Mouse (Mus musculus): ENCODE measurements around the gene Megf6. TPM values are rescaled to one million over a fixed set of nuclear protein-coding genes. Genes with fewer than 3 reads are reported as not detected.

Gene Megf6
- total RNA-seq, 2 experiments from 2014 or later: 18.0 to 19.6 TPM

DNA sequence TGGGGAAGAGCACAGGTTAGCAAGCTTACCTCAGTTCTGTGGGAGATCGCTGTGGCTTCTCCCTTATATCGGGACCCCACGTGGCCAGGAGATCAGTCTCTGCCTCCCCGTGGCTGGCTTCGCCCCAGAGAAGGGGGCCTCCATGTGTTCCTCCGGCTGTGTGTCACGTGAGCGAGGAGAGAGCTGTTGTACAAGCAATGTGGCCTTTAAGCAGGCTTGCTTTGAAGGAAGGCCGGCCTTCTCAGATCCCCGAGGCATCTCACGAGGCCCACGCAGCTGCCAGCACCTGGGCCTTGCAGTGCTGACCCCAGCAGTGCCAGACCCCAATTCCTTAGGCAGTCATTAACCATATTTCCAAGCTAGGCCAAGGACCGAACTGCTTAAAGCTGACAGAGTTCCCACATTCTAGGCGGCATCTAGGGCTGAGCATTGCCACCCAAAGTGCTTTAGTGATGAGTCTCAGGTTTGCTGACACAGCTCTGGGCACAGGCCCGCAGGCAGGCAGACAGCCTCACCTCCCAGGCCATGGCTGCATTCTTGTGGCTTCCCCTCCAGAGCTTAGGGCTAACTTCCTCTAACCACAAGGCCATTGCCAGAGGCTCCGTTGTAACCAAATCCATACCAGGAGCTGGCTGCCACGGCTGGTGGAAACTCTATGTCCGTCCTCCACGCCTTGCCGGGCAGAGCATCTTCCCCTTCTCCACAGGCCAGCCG, 77.7 kb downstream of the Megf6 start:
- no peak for DNase-seq (ENCODE audit: low spot score in 2 of 2)

GRCm38 (mm10) chr4:154249316-154249715, 78.8 kb downstream of the Megf6 start:
- no peak for DNase-seq (ENCODE audit: low spot score in 2 of 2)

GRCm38 (mm10) chr4:154252537-154253255, 82.2 kb downstream of the Megf6 start:
- DNase-seq (ENCODE audit: low spot score in 2 of 2): no peak

DNA sequence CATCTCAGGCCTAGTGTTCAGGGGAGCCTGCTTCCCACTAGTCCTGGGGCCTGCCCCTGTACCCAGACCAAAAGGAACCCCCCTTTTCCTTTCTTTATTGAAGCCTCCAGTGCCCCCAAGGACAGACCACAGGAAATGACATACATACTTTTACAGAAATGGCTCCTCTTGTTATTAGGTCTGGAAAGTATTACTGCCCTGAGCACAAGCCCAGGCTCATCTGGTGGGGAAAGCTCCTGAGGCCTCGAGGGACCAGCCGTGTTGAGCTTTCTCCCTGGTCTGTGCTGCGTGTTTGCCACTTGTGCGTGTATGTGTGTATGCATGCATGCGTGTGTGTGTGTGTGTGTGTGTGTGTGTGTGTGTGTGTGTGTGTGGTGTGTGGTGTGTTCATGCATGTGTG, 90.2 kb downstream of the Megf6 start:
- DNase-seq (ENCODE audit: low spot score in 2 of 2): no peak

- DNase-seq (ENCODE audit: low spot score in 2 of 2): no peak
Measured at GRCm38 (mm10) chr4:154262071-154262470, 91.5 kb downstream of the Megf6 start.

GRCm38 (mm10) chr4:154267511-154267910, 97.0 kb downstream of the Megf6 start:
- no peak for DNase-seq (ENCODE audit: low spot score in 2 of 2)

GRCm38 (mm10) chr4:154269520-154269919, 99.0 kb downstream of the Megf6 start:
- no peak for DNase-seq (ENCODE audit: low spot score in 2 of 2)

DNA sequence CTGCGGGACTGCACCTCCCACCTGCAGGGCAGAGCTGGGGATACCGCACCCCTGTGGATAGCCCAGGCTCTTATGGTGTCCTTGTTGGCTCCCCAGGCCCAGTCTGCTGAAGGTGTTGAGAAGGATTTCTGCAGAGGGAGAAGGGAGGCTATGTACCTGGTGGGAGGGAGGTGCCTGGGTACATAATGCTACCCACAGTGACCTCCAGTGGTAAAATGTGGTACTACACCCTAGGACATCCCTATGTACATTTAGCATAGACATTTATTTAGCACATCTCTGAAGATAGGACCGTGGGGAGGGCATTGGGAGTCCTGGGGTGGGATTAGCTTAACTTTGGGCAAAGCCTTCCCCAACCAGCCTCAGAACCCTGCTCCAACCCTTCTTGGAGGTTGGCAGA, 102.5 kb downstream of the Megf6 start:
- peak in 1 of 2 experiments; percentile 13 for DNase-seq (ENCODE audit: low spot score in 2 of 2)

DNA sequence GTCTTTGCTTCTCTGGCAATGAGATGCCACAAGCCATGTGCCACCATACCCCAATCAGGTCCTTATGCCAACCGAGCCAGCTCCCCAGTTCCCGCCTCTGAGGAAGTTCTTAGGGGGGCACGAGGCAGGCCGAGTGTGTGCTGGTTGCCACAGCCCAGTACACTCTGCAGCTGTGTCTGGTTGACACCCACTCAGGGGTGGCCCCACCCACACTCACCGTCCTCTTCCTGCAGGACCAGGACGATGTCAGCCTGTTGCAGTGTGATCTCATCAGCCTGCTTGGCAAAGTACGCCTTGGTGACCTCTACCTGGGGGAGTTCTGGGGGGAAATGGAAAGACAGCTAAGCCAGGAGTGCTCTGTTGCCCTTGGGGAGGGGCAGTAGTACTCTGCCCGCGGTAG, 109.0 kb downstream of the Megf6 start:
- DNase-seq (ENCODE audit: low spot score in 2 of 2): no peak

DNA sequence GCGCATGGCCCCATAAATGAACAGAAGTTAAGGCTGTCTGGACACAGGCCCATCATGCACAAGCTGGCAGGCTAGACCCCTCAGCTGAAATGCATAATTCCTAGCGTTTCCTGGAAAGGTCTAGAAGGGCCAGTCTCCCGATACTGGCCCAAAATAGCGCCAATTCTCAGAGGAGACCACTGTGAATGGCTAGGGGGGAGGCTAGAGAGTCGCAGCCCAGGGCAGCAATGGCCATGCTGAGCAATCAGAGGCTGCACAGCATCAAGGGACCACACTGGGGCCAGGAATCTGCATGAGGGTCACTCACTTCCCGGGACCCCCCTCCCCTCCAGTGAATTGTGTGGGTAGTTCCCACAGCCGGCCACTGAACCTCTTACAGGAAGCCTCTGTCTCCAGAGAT, 113.1 kb downstream of the Megf6 start:
- no peak for DNase-seq (ENCODE audit: low spot score in 2 of 2)

- no peak for DNase-seq (ENCODE audit: low spot score in 2 of 2)
Measured at GRCm38 (mm10) chr4:154293735-154294201, 123.2 kb downstream of the Megf6 start.

- no peak for DNase-seq (ENCODE audit: low spot score in 2 of 2)
Measured at GRCm38 (mm10) chr4:154294262-154294731, 123.8 kb downstream of the Megf6 start.

DNA sequence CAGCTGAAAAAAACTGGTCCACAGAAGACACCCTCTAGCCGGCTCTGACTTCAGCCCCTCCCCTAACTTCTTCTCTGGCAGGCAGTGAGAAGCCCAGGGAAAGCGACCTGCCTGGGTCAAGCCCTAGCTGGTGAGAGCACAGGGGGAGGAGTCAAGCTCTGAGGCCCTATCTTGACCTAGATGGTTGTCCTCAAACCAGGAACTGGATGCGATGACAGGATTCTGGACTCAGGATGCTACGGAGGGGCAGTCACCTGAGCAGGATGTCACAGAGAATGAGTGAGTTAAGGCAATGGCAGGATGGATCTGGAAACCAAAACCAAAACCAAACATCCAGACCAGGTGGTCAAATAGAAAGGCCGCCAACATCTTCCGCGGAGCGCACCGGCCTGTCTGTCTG, 127.2 kb downstream of the Megf6 start:
- no peak for DNase-seq (ENCODE audit: low spot score in 2 of 2)

DNA sequence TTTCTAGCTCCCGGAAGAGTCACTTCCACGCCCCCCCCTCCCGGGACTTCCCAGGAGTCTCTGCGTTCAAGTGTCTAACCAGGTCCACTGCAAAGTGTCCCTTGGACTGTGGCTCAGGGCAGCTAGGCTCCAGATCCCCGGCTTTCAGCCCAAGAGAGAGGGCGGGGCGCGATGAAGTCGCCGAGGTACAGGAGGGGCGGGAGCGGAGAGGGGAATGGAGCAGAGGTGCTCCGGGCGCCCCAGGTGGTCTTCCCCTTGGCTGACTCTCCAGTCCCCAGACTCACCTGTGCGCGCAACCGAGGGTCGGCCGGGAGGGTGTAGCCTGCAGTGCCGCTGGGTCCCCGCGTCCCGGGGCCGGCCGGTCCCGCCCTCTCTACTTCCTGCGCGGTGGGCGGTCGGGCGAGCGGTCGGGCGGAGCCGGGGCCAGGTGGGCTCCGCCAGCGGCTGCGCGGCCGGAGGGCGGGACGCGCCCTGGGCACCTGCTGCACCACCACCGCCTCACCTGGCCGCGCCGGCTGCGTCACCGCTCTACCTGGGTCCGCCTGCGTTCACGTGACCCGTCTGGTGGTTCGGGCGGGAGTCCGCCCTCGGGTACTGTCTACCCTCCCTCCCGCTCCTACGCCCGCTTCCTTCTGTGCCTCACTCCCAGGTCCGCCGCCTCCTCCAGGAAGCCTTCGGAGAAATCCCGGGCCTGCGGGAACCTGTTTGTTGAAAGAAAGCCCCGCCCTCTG, 129.2 kb downstream of the Megf6 start:
- DNase-seq (ENCODE audit: low spot score in 2 of 2): no peak

- no peak for DNase-seq (ENCODE audit: low spot score in 2 of 2)
Measured at GRCm38 (mm10) chr4:154301466-154301881, 130.9 kb downstream of the Megf6 start, which contains the start of gene Arhgef16. Gene Arhgef16, minus strand, starts transcription at chr4:154301676.

DNA sequence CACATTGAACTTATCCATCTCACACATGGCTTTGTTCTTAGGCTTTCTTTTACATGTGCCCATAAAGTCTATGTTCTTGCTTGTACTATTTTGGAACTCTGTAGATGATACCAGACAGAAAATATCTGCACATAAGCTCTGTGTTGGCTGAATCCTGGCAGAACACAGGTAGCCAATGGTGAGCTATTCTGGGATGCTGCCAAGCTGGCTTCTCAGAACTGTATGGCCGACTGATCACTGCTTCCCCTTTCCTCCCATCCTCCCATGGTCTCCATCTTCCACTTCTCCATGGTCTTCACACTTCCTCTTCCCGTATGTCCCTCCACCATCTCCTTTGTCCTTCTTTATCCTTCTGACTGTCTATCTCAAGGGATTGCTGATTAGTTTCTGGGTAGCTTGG, 138.6 kb downstream of the Megf6 start:
- DNase-seq (ENCODE audit: low spot score in 2 of 2): no peak

- no peak for DNase-seq (ENCODE audit: low spot score in 2 of 2)
Measured at GRCm38 (mm10) chr4:154310576-154311262, 140.2 kb downstream of the Megf6 start.

DNA sequence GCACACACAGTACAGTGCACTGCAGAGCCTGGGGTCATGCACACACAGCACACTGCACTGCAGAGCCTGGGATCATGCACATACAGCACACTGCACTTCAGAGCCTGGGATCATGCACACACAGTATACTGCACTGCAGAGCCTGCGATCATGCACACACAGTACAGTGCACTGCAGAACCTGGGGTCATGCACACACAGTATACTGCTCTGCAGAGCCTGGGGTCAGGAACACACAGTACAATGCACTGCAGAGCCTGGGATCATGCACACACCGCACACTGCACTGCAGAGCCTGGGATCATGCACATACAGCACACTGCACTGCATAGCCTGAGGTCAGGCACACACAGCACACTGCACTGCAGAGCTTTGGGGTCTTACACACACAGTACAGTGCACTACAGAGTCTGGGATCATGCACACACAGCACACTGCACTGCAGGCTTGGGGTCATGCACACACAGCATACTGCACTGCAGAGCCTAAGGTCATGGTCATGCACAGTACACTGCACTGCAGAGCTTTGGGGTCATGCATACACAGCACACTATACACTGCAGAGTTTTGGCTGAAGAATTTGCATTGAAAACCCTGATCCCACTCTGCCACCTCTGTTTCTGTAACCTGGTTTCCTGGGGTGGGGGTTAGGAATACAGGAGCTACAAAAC, 141.7 kb downstream of the Megf6 start:
- DNase-seq (ENCODE audit: low spot score in 2 of 2): no peak

GRCm38 (mm10) chr4:154312935-154313621, 142.5 kb downstream of the Megf6 start:
- DNase-seq (ENCODE audit: low spot score in 2 of 2): no peak

GRCm38 (mm10) chr4:154313622-154313967, 143.1 kb downstream of the Megf6 start:
- DNase-seq (ENCODE audit: low spot score in 2 of 2): no peak

Data from adrenal gland, postnatal 4 days (tissue).